Mouse (Mus musculus) ES-Bruce4 (cell line): ENCODE measurements at regions not wholly inside any gene's neighbourhood (a gene's known extent, or its start where the extent isn't known, plus 50 kb on each side); places are given as distances from the start of the nearest gene placed in this dataset.

Experiments
- CTCF ChIP-seq: IDR thresholded peaks from one replicate; pipeline ENCODE4 v1.8.1; 2011; ENCODE audit warnings: low read depth, low read length
- EP300 ChIP-seq: IDR thresholded peaks from 2 replicates; pipeline ENCODE4 v1.6.1; 2011; ENCODE audit warnings: low read depth, low read length; ENCODE audit not compliant: insufficient read depth
- POLR2A ChIP-seq: IDR thresholded peaks from one replicate; pipeline ENCODE4 v1.8.1; 2011; ENCODE audit warnings: low read length; ENCODE audit not compliant: insufficient read depth

- TF ChIP-seq CTCF, result no peak
- no peak for TF ChIP-seq POLR2A
- no peak for TF ChIP-seq EP300
Measured at GRCm38 (mm10) chr14:58701765-58702164, 440.9 kb downstream of the 1700129C05Rik start.
